8 mouse cellular contexts compared by ENCODE assay signal in the genomic region with DNA sequence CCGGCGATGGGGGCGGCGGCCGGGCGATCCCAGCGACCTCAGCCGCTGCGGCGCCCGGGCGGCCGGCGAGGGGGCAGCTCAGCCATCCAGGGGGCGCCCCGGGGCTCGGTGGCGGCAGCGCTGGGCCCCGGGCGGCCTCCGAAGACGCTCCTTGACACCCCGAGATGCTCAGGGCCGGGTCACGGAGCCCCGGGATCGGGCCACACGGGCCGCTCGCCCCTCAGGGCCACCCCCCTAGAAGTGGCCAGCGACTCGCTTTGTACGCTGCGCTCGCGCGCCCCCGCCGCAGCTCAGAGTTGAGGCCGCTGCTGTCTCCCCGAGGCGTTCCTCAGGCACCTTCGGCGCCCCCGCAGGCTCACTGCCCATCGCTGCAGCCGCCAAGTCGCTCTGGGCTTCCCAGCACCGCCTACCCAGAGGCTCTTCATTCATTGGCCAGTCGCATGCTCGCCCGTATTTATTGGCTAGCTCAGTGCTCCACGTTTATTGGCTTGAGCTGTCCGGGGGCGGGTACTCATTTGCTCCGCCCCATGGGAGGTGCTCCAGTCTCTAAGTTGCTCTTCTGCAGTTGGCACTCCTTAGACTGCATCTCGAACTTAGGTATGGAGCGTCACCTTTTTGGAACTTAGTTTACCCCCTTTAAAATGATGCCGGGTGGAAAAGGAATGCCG. TPM values are rescaled to one million over a fixed set of nuclear protein-coding genes. Genes with fewer than 3 reads are reported as not detected.
DNase-seq lines count a peak whose midpoint lies in the region; ATAC-seq and TF ChIP-seq lines count a peak whose summit lies in the region.

Gene Dexi, minus strand, starts transcription at position 357 of the 668 bp plus-strand sequence.

- H3K4me3 ChIP-seq in ES-E14 (ENCODE audit: insufficient read depth in 1 of 2, low read depth in 1 of 2, low read length in 2 of 2, poor library complexity in 1 of 2, severe bottlenecking in 1 of 2): peak within 1 kb of the TSS; percentile 84 to 95
- peak within 1 kb of the TSS; percentile 88 for H3K4me3 ChIP-seq in forebrain, embryonic 15.5 days
- peak within 1 kb of the TSS; percentile 74 for H3K4me3 ChIP-seq in lung, adult 2 months (replicated peaks; ENCODE audit: extremely low read depth, low read depth, low read length)

- no peaks in the 10 kb centered on the region for H3K36me3 ChIP-seq in ES-E14 (ENCODE audit: control insufficient read depth, insufficient read depth, low read length, poor library complexity, severe bottlenecking)
- no peaks in the 10 kb centered on the region for H3K36me3 ChIP-seq in forebrain, embryonic 15.5 days

- no peaks in the 10 kb centered on the region for H3K27me3 ChIP-seq in forebrain, embryonic 15.5 days

- in situ Hi-C loops in ES-E14 (cut with MboI; ENCODE audit: low sequenced_read_pairs in 2 of 2, unreplicated experiment in 2 of 2): no loop called here

- TF ChIP-seq POLR2A in lung, adult 2 months (IDR thresholded peaks at IDR 0.05; ENCODE audit: borderline replicate concordance, extremely low read depth, low read depth, low read length): peak; percentile 94

- peak within 1 kb of the TSS; percentile 81 for H3K9ac ChIP-seq in ES-E14 (ENCODE audit: insufficient read depth, low read depth, low read length, poor library complexity, severe bottlenecking)
- H3K9ac ChIP-seq in forebrain, embryonic 15.5 days (replicated peaks): peak within 1 kb of the TSS; percentile 90

- no peak for TF ChIP-seq CTCF in lung, adult 2 months (IDR thresholded peaks at IDR 0.05; ENCODE audit: insufficient read depth, low read length)

- H3K27ac ChIP-seq in ES-E14 (ENCODE audit: insufficient read depth, low read depth, low read length, poor library complexity, severe bottlenecking): no peak within 1 kb of the TSS
- peak within 1 kb of the TSS; percentile 79 for H3K27ac ChIP-seq in forebrain, embryonic 15.5 days (replicated peaks)

- peak; percentile 96 for DNase-seq in ES-E14 (ENCODE audit: low read depth, low spot score)
- DNase-seq in cerebellum, adult 11-12 months: peak; percentile 98
- DNase-seq in heart, postnatal 25 days (ENCODE audit: low spot score): peak; percentile 94
- peak; percentile 96 to 98 for DNase-seq in layer of hippocampus, adult 18-20 months (ENCODE audit: low spot score in 2 of 2)
- peak; percentile 90 for DNase-seq in lung, adult 2 months
- DNase-seq in thymus, adult 18-20 months: peak; percentile 96 to 97

- no peaks in the 10 kb centered on the region; a peak in 1 of 4 replicates for H3K4me1 ChIP-seq in ES-E14 (ENCODE audit: control insufficient read depth in 2 of 2, insufficient read depth in 2 of 2, low read length in 2 of 2, poor library complexity in 1 of 2)
- H3K4me1 ChIP-seq in forebrain, embryonic 15.5 days: peaks cover 72% of the 10 kb centered on the region
- peaks cover 15% of the 10 kb centered on the region for H3K4me1 ChIP-seq in lung, adult 2 months (ENCODE audit: control insufficient read depth, insufficient read depth, low read length)

- H3K4me2 ChIP-seq in forebrain, embryonic 15.5 days (replicated peaks): peak within 1 kb of the TSS; percentile 84

- H3K9me3 ChIP-seq in ES-E14 (ENCODE audit: control insufficient read depth, insufficient read depth, low read depth, low read length): no peaks in the 10 kb centered on the region
- no peaks in the 10 kb centered on the region for H3K9me3 ChIP-seq in forebrain, embryonic 15.5 days

- ATAC-seq in forebrain, embryonic 15.5 days (replicated peaks): peak; percentile 95
- ATAC-seq in neutrophil, adult 5-6 weeks (ENCODE audit: extremely low read depth, insufficient number of reproducible peaks, low FRiP score, poor library complexity, severe bottlenecking): peak; percentile 89

- under 1% methylated on average over 58 of the region's 61 CpGs for WGBS in forebrain, embryonic 15.5 days
- WGBS in lung, adult 2 months: under 1% methylated on average over 60 of the region's 61 CpGs

- intact Hi-C loops in heart, postnatal 25 days (cut with DNase I): loop anchor here (10.0 kb wide), 2 partner anchors 592 to 712 kb away; partner anchors contain the start of genes Gspt1 and Txndc11

TF ChIP-seq in ES-E14, 5 proteins besides CTCF, POLR2A, EP300 and RAD21:
- TF ChIP-seq ZNF384 (IDR thresholded peaks at IDR 0.05; ENCODE audit: low read depth, low read length): no peak
- peak; percentile 23; the same call in 1 of the 2 replicates for TF ChIP-seq HCFC1 (IDR thresholded peaks at IDR 0.05; ENCODE audit: borderline replicate concordance, insufficient read depth, low read length)
- peak; percentile 59; the same call in 1 of the 2 replicates for TF ChIP-seq CHD2 (IDR thresholded peaks at IDR 0.05; ENCODE audit: low read depth, low read length)

RNA-seq across cellular contexts. Expression of gene Dexi, which starts in this region (rescaled TPM):
- total RNA-seq in ES-E14 (2012; rRNA removed): 5.8 TPM in 2 replicates
- 18.1 and 18.3 TPM in 2 replicates for polyA plus RNA-seq in forebrain, embryonic 15.5 days (2015; fragmentation: Nextera tagmentation; extraction: Ambion mirVana)
- 10 to 100 TPM; 34.6 to 37.4 TPM for total RNA-seq in heart, postnatal 25 days (2021)
- 10 to 100 TPM; 62.8 to 67.7 TPM for total RNA-seq in layer of hippocampus, adult 18-20 months (2021)
- polyA plus RNA-seq in lung, adult 2 months (2012; rRNA removed): 56.1 and 59.5 TPM in 2 replicates
- total RNA-seq in neutrophil, adult 5-6 weeks (2017): 10.4 and 12.5 TPM in 2 replicates
